Mouse (Mus musculus) kidney, adult 2 months (tissue): ENCODE results near the gene Tbc1d24. TPM values are rescaled to one million over a fixed set of nuclear protein-coding genes. Genes with fewer than 3 reads are reported as not detected.
A peak's percentile ranks its signal among the peaks of the same experiment; 100 is the strongest.

Source experiments
- DNase-seq: peaks from one replicate; pipeline ENCODE4 v3.0.0; 2021
- H3K27ac ChIP-seq: fragments of 200-500 bp; 2 replicates; pipeline ENCODE4 v1.5.1; 2012; ENCODE audit warnings: low read depth, low read length, control low read depth, inconsistent platforms; ENCODE audit not compliant: insufficient read depth
- H3K27me3 ChIP-seq: fragments of 200-500 bp; replicated peaks from 2 replicates; pipeline ENCODE4 v1.6.1; 2012; ENCODE audit warnings: mild to moderate bottlenecking, moderate library complexity, low read length, inconsistent platforms; ENCODE audit not compliant: control insufficient read depth, insufficient read depth
- H3K36me3 ChIP-seq: fragments of 200-500 bp; 2 replicates; pipeline ENCODE4 v1.6.1; 2012; ENCODE audit warnings: mild to moderate bottlenecking, moderate library complexity, low read length, inconsistent platforms; ENCODE audit not compliant: control insufficient read depth, insufficient read depth
- H3K4me1 ChIP-seq: fragments of 200-500 bp; 2 replicates; pipeline ENCODE4 v1.6.1; 2011; ENCODE audit warnings: low read length; ENCODE audit not compliant: control insufficient read depth, insufficient read depth
- H3K4me3 ChIP-seq: fragments of 200-500 bp; 2 replicates; pipeline ENCODE4 v1.5.1; 2011; ENCODE audit warnings: mild to moderate bottlenecking, low read depth, low read length, control low read depth; ENCODE audit not compliant: insufficient read depth
- CTCF ChIP-seq: fragments of 200-500 bp; conservative IDR thresholded peaks from 2 replicates; pipeline ENCODE4 v1.5.1; 2011; ENCODE audit warnings: low read depth, mild to moderate bottlenecking, control low read depth, low read length, moderate library complexity, mixed read lengths; ENCODE audit not compliant: insufficient read depth, insufficient read length
- POLR2A ChIP-seq: fragments of 200-500 bp; IDR thresholded peaks from one replicate; pipeline ENCODE4 v1.6.1; 2011; ENCODE audit warnings: low read depth, low read length, control low read depth
- WGBS: fragments of 180-500 bp; shearing (Covaris S2); methylation state at CpG from one replicate; pipeline ENCODE4 v1.1.7; 2018; 5-methylcytosine and 5-hydroxymethylcytosine counted together
- polyA plus RNA-seq: library from polyadenylated mRNA; depleted of rRNA; stranded (reverse); fragments of >200 nt; gene quantifications from 2 replicates; pipeline ENCODE4 v1.2.3, GENCODE M21; 2012

The Tbc1d24 gene
- polyA plus RNA-seq, 1 experiment: 15.0 TPM

GRCm38 (mm10) chr17:24157121-24157520 is 48.2 kb downstream of the Tbc1d24 start:
- no peak overlapping the region for H3K27ac ChIP-seq
- WGBS: 93% methylated on average over 6 of the region's 6 CpGs

GRCm38 (mm10) chr17:24156394-24156793 is 49.0 kb downstream of the Tbc1d24 start:
- H3K36me3 ChIP-seq: no peaks in the 10 kb centered on the region
- H3K4me3 ChIP-seq: no peak overlapping the region
- TF ChIP-seq CTCF (no peak), POLR2A (no peak)
- no peaks in the 10 kb centered on the region for H3K27me3 ChIP-seq
- DNase-seq: no peak
- no peak overlapping the region for H3K27ac ChIP-seq
- 90% methylated on average over 3 of the region's 3 CpGs for WGBS
- peaks cover 12% of the 10 kb centered on the region for H3K4me1 ChIP-seq

More at GRCm38 (mm10) chr17:24157121-24157520, 48.2 kb downstream of the Tbc1d24 start:
- Histone ChIP-seq H3K4me1 (peaks cover 18% of the 10 kb centered on the region), H3K4me3 (no peak overlapping the region), H3K36me3 (no peaks in the 10 kb centered on the region), H3K27me3 (no peaks in the 10 kb centered on the region)
- DNase-seq: no peak
- no peak for TF ChIP-seq POLR2A
- TF ChIP-seq CTCF: no peak

- no peak overlapping the region for H3K4me3 ChIP-seq
- no peaks in the 10 kb centered on the region for H3K27me3 ChIP-seq
- no peak for TF ChIP-seq CTCF
- no peak for TF ChIP-seq POLR2A
- H3K27ac ChIP-seq: no peak overlapping the region
- 94% methylated on average over 9 of the region's 9 CpGs for WGBS
- H3K36me3 ChIP-seq: no peaks in the 10 kb centered on the region
- H3K4me1 ChIP-seq: peaks cover 9% of the 10 kb centered on the region
- DNase-seq: no peak
Measured at GRCm38 (mm10) chr17:24155742-24156141, 49.6 kb downstream of the Tbc1d24 start.

GRCm38 (mm10) chr17:24154463-24154862 is 50.9 kb downstream of the Tbc1d24 start:
- 37% methylated on average over 3 of the region's 3 CpGs for WGBS
- H3K36me3 ChIP-seq: no peaks in the 10 kb centered on the region
- peaks cover 9% of the 10 kb centered on the region for H3K4me1 ChIP-seq
- peak overlapping the region; percentile 64; the same call in 1 of the 2 replicates for H3K27ac ChIP-seq
- TF ChIP-seq POLR2A: no peak
- TF ChIP-seq CTCF: no peak
- peak; percentile 96 for DNase-seq
- H3K4me3 ChIP-seq: no peak overlapping the region
- H3K27me3 ChIP-seq: no peaks in the 10 kb centered on the region

DNA sequence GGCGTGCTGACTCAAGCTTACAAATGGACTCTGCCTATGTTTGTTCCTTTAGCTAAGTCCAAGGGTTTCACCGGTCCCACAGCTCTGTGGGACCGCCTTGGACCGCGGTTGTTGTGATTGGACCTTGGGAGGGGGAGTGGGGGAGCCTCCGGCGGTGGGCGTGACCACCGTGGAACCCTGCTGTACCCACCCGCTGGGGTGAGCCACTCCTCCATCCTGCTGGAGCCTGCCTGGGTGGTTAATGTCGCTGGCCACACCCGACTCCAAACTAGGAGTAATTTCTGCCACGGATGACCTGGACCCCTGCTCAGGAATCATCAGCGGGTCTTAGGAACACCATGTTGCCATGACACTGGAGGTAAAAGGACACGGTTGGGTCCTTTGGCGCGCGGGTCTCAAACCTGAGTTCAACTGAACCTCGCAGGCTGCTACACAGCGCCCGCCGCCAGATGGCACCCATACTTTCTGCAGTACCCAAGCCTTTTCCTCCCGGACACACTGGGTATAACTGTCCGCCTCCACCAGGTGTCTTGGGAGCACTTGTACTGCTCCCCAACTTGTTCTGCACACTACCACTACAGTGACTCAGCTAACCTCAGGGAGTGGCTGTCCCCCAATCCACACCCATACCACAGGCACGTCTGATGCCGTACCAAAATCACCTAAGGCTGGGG is 53.3 kb downstream of the Tbc1d24 start:
- Histone ChIP-seq H3K4me1 (peaks cover 9% of the 10 kb centered on the region), H3K27ac (no peak overlapping the region), H3K36me3 (no peaks in the 10 kb centered on the region), H3K4me3 (peak overlapping the region; percentile 23; the same call in 1 of the 2 replicates), H3K27me3 (no peaks in the 10 kb centered on the region)
- WGBS: 1% methylated on average over 26 of the region's 26 CpGs
- TF ChIP-seq CTCF (peak; percentile 91), POLR2A (no peak)
- DNase-seq: peak; percentile 90

DNA sequence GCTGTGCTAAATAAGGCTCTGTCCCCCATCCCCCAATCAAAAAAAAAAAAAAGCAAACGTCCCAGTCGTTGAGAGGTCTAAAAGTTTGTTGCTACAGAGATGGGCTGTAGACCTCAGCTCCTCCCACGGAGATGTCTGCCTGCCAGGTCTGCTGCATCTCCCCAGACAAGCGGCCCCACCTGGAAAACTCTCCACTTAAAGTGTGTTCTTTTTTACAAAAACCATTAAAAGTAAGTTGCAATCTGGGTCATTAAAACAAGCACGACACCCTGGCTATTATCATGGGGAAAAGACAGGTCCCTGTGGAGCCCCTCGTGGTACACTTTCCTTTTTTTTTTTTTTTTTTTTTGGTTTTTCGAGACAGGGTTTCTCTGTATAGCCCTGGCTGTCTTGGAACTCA is 54.0 kb downstream of the Tbc1d24 start:
- no peak for DNase-seq
- no peaks in the 10 kb centered on the region for H3K36me3 ChIP-seq
- H3K27me3 ChIP-seq: no peaks in the 10 kb centered on the region
- WGBS: 12% methylated on average over 7 of the region's 7 CpGs
- H3K4me3 ChIP-seq: no peak overlapping the region
- H3K27ac ChIP-seq: no peak overlapping the region
- TF ChIP-seq POLR2A (no peak), CTCF (no peak)
- H3K4me1 ChIP-seq: peaks cover 9% of the 10 kb centered on the region

GRCm38 (mm10) chr17:24150824-24151223 is 54.5 kb downstream of the Tbc1d24 start, which contains the start of gene Pdpk1:
Pdpk1 (minus strand) TSS chr17:24150924.
- Histone ChIP-seq H3K4me3 (peak within 1 kb of the TSS; percentile 23; the same call in 1 of the 2 replicates), H3K27ac (no peak within 1 kb of the TSS), H3K36me3 (no peaks in the 10 kb centered on the region), H3K27me3 (no peaks in the 10 kb centered on the region), H3K4me1 (peaks cover 9% of the 10 kb centered on the region)
- WGBS: 90% methylated on average over 2 of the region's 2 CpGs
- TF ChIP-seq CTCF (no peak), POLR2A (no peak)
- DNase-seq: no peak

DNA sequence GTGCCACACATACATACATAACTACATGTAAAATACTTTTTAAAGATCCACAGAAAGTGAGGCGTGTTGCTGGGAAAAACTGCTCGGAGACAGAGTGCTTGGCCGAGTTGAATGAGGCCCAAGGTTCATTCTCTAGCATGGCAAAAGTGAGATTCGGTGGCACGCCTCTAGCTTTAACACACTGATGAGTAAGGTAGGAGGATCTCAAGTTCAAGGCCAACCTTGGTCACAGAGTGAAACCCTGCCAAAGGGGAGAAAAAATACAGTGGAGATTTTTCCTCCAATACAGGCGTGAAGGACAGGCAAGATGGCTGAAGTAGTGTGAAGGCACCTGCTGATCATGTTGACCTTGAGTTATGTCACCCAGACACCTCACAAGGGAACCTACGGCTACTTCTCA is 55.9 kb downstream of the Tbc1d24 start:
- no peaks in the 10 kb centered on the region for H3K36me3 ChIP-seq
- 94% methylated on average over 7 of the region's 7 CpGs for WGBS

More for the DNA sequence above, 55.9 kb downstream of the Tbc1d24 start:
- H3K27ac ChIP-seq: no peak overlapping the region
- no peak overlapping the region for H3K4me3 ChIP-seq
- no peaks in the 10 kb centered on the region for H3K27me3 ChIP-seq
- TF ChIP-seq CTCF (no peak), POLR2A (no peak)
- no peak for DNase-seq
- H3K4me1 ChIP-seq: peaks cover 3% of the 10 kb centered on the region; the same call in 1 of the 2 replicates
